Mouse (Mus musculus): Measurements from ENCODE around the gene Rac2.

DNA sequence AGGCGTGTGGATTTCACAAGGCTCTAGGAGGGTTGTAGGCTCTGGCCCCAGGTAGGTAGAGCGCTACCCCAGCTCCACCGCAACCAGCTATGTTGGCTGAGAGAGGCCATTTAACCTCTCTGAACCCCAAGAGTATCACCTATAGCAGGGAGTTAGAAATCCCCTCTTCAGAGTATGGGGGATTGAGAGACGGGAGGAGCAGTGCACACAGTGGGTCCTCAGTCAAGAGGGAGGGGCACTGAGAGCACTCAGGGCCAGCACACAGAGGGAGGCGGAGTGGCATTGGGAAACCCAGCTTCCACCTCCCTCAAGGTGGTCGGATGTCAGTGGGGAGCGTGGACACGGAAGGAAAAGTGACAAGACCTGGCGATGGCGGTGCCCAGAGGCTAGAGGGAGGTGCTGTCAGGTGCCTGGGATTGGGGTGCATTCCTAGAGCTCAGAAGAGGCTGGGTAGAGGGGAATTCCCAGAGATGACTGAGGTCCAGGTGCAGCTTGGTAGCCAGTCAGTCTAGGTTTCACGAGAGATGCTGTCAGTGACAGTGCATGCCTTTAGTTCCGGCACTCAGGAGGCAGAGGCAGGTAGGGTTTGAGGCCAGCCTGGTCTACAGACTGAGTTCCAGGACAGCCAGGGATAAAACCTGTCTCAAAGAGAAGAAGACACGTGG lies 27.1 kb upstream of the Rac2 start:
- TF ChIP-seq CTCF (IDR thresholded peaks at IDR 0.05; ENCODE audit: extremely low read depth, insufficient read length, insufficient replicate concordance, low read depth, low read length) (no peak), POLR2A (IDR thresholded peaks at IDR 0.05; ENCODE audit: low read depth, low read length) (no peak)
